Mouse (Mus musculus): ENCODE measurements around the gene Gch1.

DNA sequence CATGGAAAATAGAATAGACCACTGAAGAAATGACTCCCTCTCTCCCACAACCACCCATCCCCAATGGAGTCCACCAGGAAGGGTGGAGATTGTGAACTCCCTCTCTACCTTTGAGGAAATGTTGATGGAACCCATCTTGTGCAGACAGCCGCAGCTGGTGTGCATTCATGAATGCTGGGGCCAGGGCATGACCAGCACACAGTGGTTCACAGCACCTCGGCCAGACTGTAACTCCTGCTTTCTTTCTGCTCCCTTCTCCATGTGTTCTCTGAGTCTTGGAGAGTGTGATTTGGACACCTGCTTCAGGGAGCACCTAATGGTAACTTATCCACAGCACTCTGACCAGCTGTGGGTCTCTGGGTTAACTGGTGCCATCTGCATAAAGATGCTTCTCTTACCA, 27.3 kb upstream of the Gch1 start:
- TF ChIP-seq CTCF (IDR thresholded peaks at IDR 0.05; ENCODE audit: borderline replicate concordance, control insufficient read depth, extremely low read depth, insufficient read depth, low read length, poor library complexity) = no peak
- no peak for TF ChIP-seq POLR2A (IDR thresholded peaks at IDR 0.05; ENCODE audit: control insufficient read depth, extremely low read depth, insufficient read depth, low read length, poor library complexity)

Measured in thymus, adult 2 months (tissue).